Mouse (Mus musculus): ENCODE measurements around the gene C1qtnf1.

C1qtnf1 gene

GRCm38 (mm10) chr11:118410479-118410878, 17.5 kb upstream of the C1qtnf1 start:
- DNase-seq (ENCODE audit: low spot score): no peak

DNA sequence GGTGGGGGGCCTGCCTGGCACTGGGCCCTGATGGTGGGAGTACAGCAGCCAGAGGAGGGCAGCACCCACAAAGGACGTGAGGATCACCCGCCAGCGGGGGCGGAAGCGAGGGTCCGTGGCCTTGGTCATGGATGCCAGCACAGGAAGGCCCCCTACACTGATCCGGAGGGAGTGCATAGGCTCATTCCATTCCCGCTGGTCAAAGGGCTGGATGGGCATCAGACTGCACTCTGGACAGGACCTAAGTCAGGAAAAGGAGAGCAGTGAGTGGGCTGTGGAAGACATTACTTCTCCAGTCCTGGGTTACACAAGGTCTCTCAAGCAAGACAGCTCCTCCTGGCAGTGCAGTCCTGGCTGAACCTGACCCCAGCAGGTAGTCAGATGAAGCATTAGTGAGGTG, 16.7 kb upstream of the C1qtnf1 start:
- no peak for DNase-seq (ENCODE audit: low spot score)

DNA sequence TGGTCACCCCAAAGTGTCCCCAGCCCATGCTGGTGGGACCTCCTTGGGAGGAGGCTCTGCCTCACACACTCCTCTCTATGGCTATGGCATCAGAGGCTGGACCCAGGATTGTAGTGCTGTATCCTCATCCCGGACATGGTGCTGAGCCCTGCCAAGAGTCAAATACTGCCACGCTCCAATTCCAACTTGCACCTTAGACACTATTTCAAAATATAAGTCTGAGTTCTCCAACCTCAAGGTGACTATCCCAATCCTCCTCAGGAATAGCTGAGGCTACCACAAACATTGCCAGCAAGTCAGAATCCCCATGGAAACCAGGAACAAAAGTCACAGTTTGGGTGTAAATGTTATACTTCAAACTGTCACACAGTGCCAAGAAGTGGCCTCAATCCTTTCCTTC, 15.4 kb upstream of the C1qtnf1 start:
- no peak for DNase-seq (ENCODE audit: low spot score)

- DNase-seq (ENCODE audit: low spot score): no peak
Observed at GRCm38 (mm10) chr11:118413055-118413454, 14.9 kb upstream of the C1qtnf1 start.

DNA sequence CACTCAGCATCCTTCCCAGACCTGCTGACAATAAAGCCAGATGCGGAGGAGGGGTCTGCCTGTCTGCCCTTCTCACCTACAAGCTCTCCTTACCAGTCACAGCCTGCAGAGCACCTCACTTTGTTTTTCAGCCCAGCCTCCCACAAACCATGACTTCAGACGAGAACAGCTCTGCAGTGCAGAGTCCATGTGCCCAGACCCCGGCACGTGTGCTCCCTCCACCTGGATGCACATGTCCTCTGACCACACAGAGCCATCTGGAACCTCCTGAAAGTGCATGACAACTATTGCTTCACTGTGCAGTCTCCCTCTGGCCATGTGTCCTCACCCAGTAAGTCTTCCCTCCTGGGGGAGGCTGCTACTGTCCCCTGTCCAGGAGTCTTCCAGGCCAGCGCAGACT, 13.7 kb upstream of the C1qtnf1 start:
- no peak for DNase-seq (ENCODE audit: low spot score)

GRCm38 (mm10) chr11:118415630-118416029, 12.4 kb upstream of the C1qtnf1 start:
- DNase-seq (ENCODE audit: low spot score): no peak

- no peak for DNase-seq (ENCODE audit: low spot score)
Observed at GRCm38 (mm10) chr11:118416046-118416445, 12.0 kb upstream of the C1qtnf1 start.

DNA sequence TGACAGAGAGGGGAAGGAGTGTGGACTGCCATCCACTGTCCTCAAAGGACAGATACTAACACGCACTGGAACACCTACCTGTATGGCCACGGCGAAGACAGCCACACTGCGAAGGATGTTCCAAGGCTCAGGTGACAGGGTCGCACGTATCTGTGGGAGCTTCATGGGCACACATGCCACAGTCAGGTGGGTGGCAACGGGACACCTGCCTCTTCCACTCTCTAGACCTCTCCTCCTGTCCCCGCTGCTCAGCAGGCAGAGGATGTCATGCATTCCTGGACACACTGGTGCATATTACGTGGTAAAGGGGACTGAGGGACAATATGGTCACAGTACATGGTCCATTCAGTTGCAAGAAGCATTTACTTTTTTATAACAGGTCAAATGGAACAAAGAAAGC, 10.5 kb upstream of the C1qtnf1 start:
- DNase-seq (ENCODE audit: low spot score): no peak

DNA sequence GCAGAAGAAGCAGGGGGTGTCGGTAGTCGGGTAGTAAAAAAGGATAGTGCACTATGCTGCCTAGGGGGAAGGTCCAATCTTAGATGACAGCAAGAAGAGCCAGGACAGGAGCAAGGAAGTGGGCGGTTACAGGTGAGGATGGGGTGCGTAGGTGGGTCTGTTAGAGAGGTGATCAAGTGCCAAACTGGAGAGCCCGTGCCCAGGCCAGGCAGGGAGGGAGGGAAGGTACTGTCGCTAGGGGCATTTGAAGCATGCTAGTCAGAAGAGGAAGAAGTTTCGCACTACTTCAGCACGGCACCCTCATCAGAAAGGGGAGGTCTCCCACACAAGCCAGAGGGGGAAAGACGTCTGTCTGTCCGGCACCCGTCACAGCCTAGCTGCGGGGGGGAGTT, 9.6 kb upstream of the C1qtnf1 start:
- no peak for DNase-seq (ENCODE audit: low spot score)

- peak; percentile 91 for DNase-seq (ENCODE audit: low spot score)
Observed at GRCm38 (mm10) chr11:118418834-118419504, 9.0 kb upstream of the C1qtnf1 start, which contains the start of gene Cant1. Cant1 (minus strand) TSS chr11:118419086.

DNA sequence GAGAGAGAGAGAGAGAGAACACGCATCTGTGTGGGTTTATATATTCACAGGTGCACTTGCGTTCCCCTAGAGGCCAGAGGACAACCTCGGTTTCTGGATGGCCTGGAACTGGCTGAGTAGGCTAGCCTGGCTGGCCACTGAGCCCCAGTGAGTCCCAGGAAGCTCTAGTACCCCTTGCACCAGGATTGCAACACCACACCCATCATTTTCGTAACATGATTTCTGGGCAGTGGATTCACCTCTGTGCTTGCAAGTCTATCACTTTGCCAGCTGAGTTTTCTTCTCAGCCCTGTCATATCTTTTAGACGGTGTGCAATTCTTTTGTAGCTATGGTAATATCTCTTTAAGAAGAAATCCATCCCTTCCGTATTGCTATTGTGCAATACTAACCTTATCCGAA, 7.7 kb upstream of the C1qtnf1 start:
- DNase-seq (ENCODE audit: low spot score): no peak

GRCm38 (mm10) chr11:118423266-118423971, 4.6 kb upstream of the C1qtnf1 start:
- peak; percentile 75 for DNase-seq (ENCODE audit: low spot score)

DNA sequence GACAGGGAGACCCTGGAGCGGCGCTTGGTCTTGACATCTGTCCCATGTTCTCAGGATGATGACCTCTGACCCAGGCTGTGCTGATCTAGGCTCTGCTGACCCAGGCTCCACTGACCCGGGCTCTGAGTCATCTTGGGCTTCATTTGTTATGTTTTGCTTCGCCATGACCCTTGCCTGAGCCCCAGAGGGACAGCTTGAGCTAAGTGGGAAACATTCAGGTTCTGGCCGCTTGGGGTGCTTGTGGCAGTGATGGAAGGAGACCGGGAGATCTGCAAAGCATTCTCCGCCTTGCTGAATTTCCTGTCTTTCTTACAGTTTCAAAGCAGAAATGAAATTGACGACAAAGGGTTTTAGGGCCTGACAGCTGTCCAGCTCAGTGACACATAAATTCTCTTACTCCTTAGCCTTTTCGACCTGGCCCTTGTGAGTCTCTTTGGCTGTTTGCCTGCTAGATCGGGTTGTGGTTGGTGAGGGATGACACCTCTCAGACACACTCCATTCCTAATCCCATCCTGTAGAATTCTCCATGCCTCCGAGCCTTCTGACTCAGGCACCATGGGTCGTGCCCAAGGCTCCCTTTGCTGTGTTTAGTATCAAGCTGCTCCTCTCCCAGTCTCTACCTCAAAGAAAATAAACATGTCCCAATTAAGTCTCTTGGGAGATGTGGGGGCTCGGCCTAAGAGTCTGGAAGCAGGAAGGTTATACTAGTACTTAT, 3.2 kb upstream of the C1qtnf1 start:
- DNase-seq (ENCODE audit: low spot score): no peak

DNA sequence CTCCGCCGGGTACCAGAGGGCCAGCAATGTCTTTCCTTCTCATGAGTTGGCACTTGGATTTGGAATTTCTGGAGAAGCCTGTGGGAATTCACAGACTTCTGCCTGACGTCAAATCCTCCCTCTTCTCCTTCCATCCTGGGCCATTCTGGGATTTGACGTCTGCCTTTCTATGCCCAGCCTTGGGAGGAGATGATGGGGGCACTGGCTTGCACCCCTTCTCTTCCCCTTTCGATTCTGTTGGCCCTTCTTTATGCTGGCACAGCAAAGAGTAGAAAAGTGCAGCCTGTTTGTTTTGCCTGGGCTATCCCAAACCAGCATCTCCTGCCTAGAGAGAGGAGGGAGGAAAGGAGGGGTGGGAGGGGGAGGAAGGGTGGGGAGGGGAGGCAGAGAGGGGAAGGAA, 1.2 kb upstream of the C1qtnf1 start:
- DNase-seq (ENCODE audit: low spot score): no peak

DNA sequence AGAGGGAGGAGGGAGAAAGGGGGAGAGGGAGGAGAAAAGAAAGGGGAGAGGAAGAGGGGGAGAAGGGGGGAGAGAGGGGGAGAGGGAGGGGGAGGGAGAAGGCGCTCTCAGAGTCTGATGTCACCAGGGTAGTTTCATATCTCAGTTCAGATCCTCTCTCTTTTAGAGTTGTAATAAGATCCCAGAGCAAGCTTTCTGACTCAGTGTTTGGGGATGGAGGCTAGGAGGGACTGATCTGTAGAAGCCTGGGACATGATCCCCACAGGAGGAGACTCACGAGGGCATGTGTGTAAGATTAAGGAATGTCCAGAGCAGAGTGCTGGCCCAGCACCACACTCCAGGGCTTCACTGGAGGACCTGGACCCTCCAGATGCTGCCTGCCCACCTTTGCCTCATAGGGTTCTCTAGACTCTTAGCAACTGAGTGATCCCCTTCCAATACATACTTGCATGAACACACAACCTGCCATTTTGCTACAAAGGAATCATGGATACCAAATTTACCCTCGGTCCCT, 680 bp upstream of the C1qtnf1 start:
- no peak for DNase-seq (ENCODE audit: low spot score)

DNA sequence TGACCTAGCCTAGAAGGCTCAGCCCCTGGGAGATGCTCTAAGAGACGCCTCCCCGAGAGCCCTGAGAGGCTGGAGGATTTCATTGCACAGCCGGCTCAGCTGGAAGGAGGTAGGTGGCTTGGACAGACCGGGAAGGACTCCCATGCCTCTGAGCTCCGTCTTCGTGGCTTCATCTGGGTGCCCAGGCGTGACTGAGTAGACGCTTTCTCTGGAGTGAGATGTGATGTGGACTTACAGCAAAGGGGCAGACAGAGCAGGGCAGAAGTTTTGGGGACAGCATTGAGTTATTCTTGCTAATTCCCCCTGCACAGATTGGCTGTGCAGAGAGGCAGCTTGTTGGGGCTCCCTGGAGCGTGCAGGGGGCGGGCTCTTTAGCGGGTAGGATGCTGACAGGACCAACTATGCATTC, 461 bp downstream of the C1qtnf1 start:
- no peak for DNase-seq (ENCODE audit: low spot score)

GRCm38 (mm10) chr11:118428944-118429709, 1.1 kb downstream of the C1qtnf1 start:
- no peak for DNase-seq (ENCODE audit: low spot score)

- no peak for DNase-seq (ENCODE audit: low spot score)
Observed at GRCm38 (mm10) chr11:118430291-118430885, 2.4 kb downstream of the C1qtnf1 start.

- DNase-seq (ENCODE audit: low spot score): no peak
Observed at GRCm38 (mm10) chr11:118431100-118431948, 3.3 kb downstream of the C1qtnf1 start.

DNA sequence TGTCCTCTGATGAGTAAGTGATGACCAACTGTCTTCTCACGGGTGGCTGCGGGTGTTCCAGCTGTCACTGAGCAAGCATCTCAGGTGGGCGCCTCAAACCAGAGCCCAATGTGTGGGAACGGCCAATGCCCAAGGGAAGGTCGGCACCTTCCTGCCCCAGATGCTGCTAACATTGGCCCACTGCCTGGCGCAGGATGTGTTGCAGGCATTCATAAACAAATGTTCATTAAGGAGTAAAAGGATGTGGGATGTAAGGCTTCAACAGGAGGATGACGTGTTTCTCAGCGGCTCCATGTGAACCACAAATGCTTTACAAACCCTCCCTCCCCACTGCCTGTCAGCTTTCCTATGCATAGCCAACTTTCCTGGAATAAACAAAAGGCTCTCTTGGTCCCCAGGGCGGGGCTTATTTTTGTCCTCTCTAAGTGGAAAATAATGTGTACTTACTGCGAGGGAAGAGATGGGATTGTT, 5.4 kb downstream of the C1qtnf1 start:
- no peak for DNase-seq (ENCODE audit: low spot score)

DNA sequence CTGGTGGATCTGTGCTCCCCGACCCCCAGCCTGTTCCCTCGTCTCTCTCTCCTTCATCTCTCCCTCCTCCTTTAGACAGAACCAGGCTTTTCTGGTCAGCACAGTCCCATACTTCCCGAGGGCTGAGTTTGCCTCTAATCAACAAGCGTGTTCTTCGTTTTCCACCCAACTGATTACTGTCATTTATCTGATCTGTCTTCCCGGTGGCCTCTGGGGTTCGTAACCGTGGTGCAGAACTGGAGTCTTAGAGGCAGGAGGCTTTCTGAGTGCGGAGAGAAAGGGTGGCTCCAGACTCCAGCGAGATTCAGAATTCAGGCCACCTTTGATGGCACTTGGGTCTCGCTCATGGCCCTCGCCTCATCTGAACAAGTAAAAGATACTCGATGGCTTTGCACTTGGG, 6.1 kb downstream of the C1qtnf1 start:
- no peak for DNase-seq (ENCODE audit: low spot score)

Measured in urinary bladder, postnatal 25 days (tissue).